Mouse (Mus musculus): ENCODE data around the gene 4930452B06Rik. TPM values are rescaled to one million over a fixed set of nuclear protein-coding genes. Genes with fewer than 3 reads are reported as not detected.

Gene 4930452B06Rik
- total and polyA plus RNA-seq, 3 experiments = not detected

DNA sequence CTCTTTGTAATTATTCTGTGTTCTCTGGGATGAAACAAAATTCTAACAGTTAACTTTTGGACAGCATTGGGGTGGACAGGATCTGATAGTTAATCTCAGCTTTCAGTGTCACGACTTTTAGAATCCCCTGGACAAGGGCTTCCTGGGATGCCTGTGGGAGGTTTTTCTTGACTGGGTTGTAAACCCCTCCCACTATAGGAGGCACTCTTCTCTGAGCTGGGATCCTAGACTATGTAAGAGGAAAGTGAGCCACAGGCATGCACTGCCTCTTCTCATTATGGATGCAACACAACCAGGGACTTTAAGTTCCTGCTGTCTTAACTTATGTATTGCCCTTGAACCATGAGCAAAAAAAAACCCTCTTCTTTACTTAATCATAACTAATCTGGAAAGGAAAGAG lies 23.4 kb upstream of the 4930452B06Rik start:
- H3K9ac ChIP-seq (ENCODE audit: control insufficient read depth, low read depth, low read length, poor library complexity, severe bottlenecking) = no peak overlapping the region
- H3K4me3 ChIP-seq (ENCODE audit: control insufficient read depth in 1 of 2, insufficient read depth in 1 of 2, low read depth in 2 of 2, low read length in 2 of 2) = no peak overlapping the region
- H3K36me3 ChIP-seq (ENCODE audit: control insufficient read depth in 1 of 2, insufficient read depth in 2 of 2, low read length in 2 of 2) = no peaks in the 10 kb centered on the region
- H3K4me1 ChIP-seq (ENCODE audit: control insufficient read depth in 1 of 2, insufficient read depth in 2 of 2, low read length in 2 of 2) = no peaks in the 10 kb centered on the region
- DNase-seq (ENCODE audit: low read depth, low spot score) = no peak
- no peaks in the 10 kb centered on the region for H3K9me3 ChIP-seq (replicated peaks; ENCODE audit: insufficient read depth, low read length)
- no peaks in the 10 kb centered on the region for H3K79me2 ChIP-seq (ENCODE audit: control insufficient read depth, insufficient read depth, low read length, poor library complexity)
- no peak overlapping the region for H3K27ac ChIP-seq (ENCODE audit: control insufficient read depth, low read depth, low read length)
- TF ChIP-seq GATA1 (IDR thresholded peaks at IDR 0.05; ENCODE audit: low read depth, low read length) (no peak), UBTF (IDR thresholded peaks at IDR 0.05; ENCODE audit: borderline replicate concordance, insufficient read depth, low read depth, low read length) (no peak), MAZ (IDR thresholded peaks at IDR 0.05; ENCODE audit: low read depth, low read length) (no peak), TCF12 (IDR thresholded peaks at IDR 0.05; ENCODE audit: low read depth, low read length) (no peak), RCOR1 (IDR thresholded peaks at IDR 0.05; ENCODE audit: low read depth, low read length) (no peak), BHLHE40 (IDR thresholded peaks at IDR 0.05; ENCODE audit: borderline replicate concordance, low read depth, low read length) (no peak), CHD1 (IDR thresholded peaks at IDR 0.05; ENCODE audit: low read depth, low read length) (no peak), ZNF384 (IDR thresholded peaks at IDR 0.05; ENCODE audit: low read depth, low read length) (no peak), GABPA (IDR thresholded peaks at IDR 0.05; ENCODE audit: low read depth, low read length) (no peak), MEF2A (IDR thresholded peaks at IDR 0.05; ENCODE audit: extremely low read depth, insufficient replicate concordance, low read depth, low read length, poor library complexity, severe bottlenecking) (no peak), MYC (IDR thresholded peaks at IDR 0.05; ENCODE audit: low read depth, low read length) (no peak), RAD21 (IDR thresholded peaks at IDR 0.05; ENCODE audit: low read depth, low read length) (no peak), MAX (IDR thresholded peaks at IDR 0.05; ENCODE audit: low read length) (no peak), NELFE (IDR thresholded peaks at IDR 0.05; ENCODE audit: low read depth, low read length) (no peak), ETS1 (IDR thresholded peaks at IDR 0.05; ENCODE audit: low read depth, low read length) (no peak), POLR2AphosphoS5 (IDR thresholded peaks at IDR 0.05; ENCODE audit: borderline replicate concordance, low read depth, low read length) (no peak), ZKSCAN1 (IDR thresholded peaks at IDR 0.05; ENCODE audit: low read depth, low read length) (no peak), EP300 (IDR thresholded peaks at IDR 0.05; ENCODE audit: low read depth in 1 of 2, low read length in 2 of 2) (no peak), POLR2AphosphoS2 (IDR thresholded peaks at IDR 0.05; ENCODE audit: low read length) (no peak), CHD2 (IDR thresholded peaks at IDR 0.05; ENCODE audit: low read length) (no peak)
- H3K27me3 ChIP-seq (ENCODE audit: control insufficient read depth in 1 of 2, insufficient read depth in 2 of 2, low read length in 2 of 2) = no peaks in the 10 kb centered on the region

DNA sequence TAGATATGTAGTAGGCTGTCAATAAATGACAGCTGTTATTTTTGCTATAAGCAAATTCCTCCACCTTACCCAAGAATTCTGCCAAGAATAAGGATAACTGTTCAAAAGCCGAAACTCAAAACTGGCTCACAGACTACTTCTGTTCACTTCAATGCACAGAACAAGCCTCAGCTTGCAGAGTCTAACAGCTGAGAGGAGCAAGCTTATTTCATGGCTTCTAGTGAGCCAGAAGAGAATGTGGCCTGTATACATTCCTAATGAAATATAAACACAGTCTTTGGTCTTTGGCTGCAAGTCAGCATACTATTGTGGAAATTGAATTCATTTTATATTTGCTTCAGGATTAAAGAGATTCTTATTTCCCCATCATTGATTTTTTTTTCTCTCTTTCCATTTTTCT lies 22.4 kb upstream of the 4930452B06Rik start:
- Histone ChIP-seq H3K4me3 (ENCODE audit: control insufficient read depth in 1 of 2, insufficient read depth in 1 of 2, low read depth in 2 of 2, low read length in 2 of 2) (no peak overlapping the region), H3K9ac (ENCODE audit: control insufficient read depth, low read depth, low read length, poor library complexity, severe bottlenecking) (no peak overlapping the region), H3K27me3 (ENCODE audit: control insufficient read depth in 1 of 2, insufficient read depth in 2 of 2, low read length in 2 of 2) (no peaks in the 10 kb centered on the region), H3K27ac (ENCODE audit: control insufficient read depth, low read depth, low read length) (no peak overlapping the region), H3K79me2 (ENCODE audit: control insufficient read depth, insufficient read depth, low read length, poor library complexity) (no peaks in the 10 kb centered on the region), H3K36me3 (ENCODE audit: control insufficient read depth in 1 of 2, insufficient read depth in 2 of 2, low read length in 2 of 2) (no peaks in the 10 kb centered on the region), H3K4me1 (ENCODE audit: control insufficient read depth in 1 of 2, insufficient read depth in 2 of 2, low read length in 2 of 2) (no peaks in the 10 kb centered on the region), H3K9me3 (replicated peaks; ENCODE audit: insufficient read depth, low read length) (no peaks in the 10 kb centered on the region)
- TF ChIP-seq ZNF384 (IDR thresholded peaks at IDR 0.05; ENCODE audit: low read depth, low read length) (no peak), MYB (IDR thresholded peaks at IDR 0.05; ENCODE audit: low read depth, low read length) (no peak)
- no peak for DNase-seq (ENCODE audit: low read depth, low spot score)
